Mouse (Mus musculus): ENCODE data around the gene Mapk11. TPM values are rescaled to one million over a fixed set of nuclear protein-coding genes. Genes with fewer than 3 reads are reported as not detected.

Mapk11 gene
- polyA plus RNA-seq, 2 experiments: 0.83 to 0.84 TPM

DNA sequence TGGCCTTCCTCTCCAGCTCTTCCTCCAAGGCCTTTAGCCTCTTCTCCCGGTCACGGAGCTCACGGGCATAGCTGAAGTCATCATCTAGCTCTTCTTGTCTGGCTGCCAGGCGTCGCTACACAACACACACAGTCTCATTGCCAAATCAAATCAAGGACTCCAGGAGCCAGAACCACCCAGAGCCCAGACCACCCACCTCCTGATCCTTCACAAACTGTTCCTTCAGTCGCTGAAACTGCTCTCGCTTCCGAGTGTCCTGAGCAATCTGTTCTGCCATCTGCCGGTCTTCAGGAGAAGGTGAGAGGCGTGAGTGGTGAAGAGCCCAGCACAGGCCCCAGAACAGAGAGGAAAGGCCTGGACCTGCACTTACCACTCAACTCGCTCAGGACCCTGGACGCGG is 43.4 kb downstream of the Mapk11 start:
- Histone ChIP-seq H3K36me3 (replicated peaks; ENCODE audit: control insufficient read depth, insufficient read depth, low read depth) (peaks cover 58% of the 10 kb centered on the region), H3K9ac (replicated peaks) (no peak overlapping the region), H3K4me3 (ENCODE audit: insufficient read depth in 1 of 2, low read depth in 2 of 2, low read length in 2 of 2) (no peak overlapping the region), H3K27ac (no peak overlapping the region), H3K4me1 (replicated peaks; ENCODE audit: control insufficient read depth in 2 of 2, insufficient read depth in 2 of 2, low read length in 1 of 2) (no peaks in the 10 kb centered on the region), H3K9me3 (ENCODE audit: control insufficient read depth, low read length) (no peaks in the 10 kb centered on the region), H3K4me2 (ENCODE audit: low read depth) (no peak overlapping the region), H3K27me3 (ENCODE audit: control insufficient read depth, insufficient read depth, low read length) (no peaks in the 10 kb centered on the region)
- WGBS (ENCODE audit: insufficient replicate concordance): 87% methylated on average over 13 of the region's 13 CpGs
- no peak for TF ChIP-seq CTCF (IDR thresholded peaks at IDR 0.05; ENCODE audit: low read depth)
- TF ChIP-seq EP300 (IDR thresholded peaks at IDR 0.05; ENCODE audit: low read depth): no peak
- ATAC-seq (ENCODE audit: insufficient read depth) (no peak), DNase-seq (ENCODE audit: low read depth in 3 of 3, low spot score in 3 of 3) (no peak)

DNA sequence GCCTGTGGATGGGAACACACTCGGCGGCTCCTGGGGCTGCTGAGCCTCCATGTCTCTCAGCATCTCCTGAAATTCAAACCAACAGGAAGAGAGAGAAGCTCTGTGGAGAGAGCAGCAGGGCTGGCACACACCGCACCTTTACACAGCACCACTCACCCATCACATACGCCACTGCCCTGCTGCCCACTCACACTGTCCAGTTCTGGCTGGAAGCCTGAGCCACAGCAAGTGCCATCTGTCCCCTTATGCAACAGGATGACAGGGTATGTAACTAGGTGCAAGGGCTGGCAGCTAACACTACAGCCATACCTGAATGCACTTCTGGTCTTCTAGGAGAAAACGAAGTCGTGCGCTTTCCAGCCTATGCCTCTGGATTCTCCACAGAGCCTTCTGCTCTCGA is 45.0 kb downstream of the Mapk11 start:
- no peak for TF ChIP-seq CTCF (IDR thresholded peaks at IDR 0.05; ENCODE audit: low read depth)
- no peak for TF ChIP-seq EP300 (IDR thresholded peaks at IDR 0.05; ENCODE audit: low read depth)
- no peak for ATAC-seq (ENCODE audit: insufficient read depth)
- Histone ChIP-seq H3K27me3 (ENCODE audit: control insufficient read depth, insufficient read depth, low read length) (no peaks in the 10 kb centered on the region), H3K4me2 (ENCODE audit: low read depth) (no peak overlapping the region), H3K9me3 (ENCODE audit: control insufficient read depth, low read length) (no peaks in the 10 kb centered on the region), H3K9ac (replicated peaks) (no peak overlapping the region), H3K4me1 (replicated peaks; ENCODE audit: control insufficient read depth in 2 of 2, insufficient read depth in 2 of 2, low read length in 1 of 2) (no peaks in the 10 kb centered on the region), H3K36me3 (replicated peaks; ENCODE audit: control insufficient read depth, insufficient read depth, low read depth) (peaks cover 70% of the 10 kb centered on the region), H3K27ac (no peak overlapping the region), H3K4me3 (ENCODE audit: insufficient read depth in 1 of 2, low read depth in 2 of 2, low read length in 2 of 2) (no peak overlapping the region)
- 85% methylated on average over 8 of the region's 8 CpGs for WGBS (ENCODE audit: insufficient replicate concordance)
- DNase-seq (ENCODE audit: low read depth in 3 of 3, low spot score in 3 of 3): no peak

DNA sequence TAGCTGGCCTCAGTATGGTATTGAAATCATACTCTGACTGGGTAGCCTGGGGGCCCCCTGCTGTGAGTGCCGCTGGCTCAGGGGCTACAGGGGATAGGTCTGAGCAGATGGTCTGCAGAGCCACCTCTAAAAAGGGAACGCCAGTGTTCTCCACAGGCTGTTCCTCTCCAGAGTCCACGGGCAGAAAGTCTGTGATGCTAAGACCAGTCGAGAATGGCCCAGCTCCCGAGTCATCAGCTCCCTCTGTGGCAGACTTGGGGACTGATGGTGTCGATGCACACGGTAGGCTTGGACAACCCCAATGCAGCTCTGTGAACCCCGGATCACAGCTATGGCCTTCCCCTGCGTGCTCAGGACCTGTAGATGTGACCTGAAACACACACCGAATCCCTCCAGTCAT is 45.5 kb downstream of the Mapk11 start:
- no peak overlapping the region for H3K9ac ChIP-seq (replicated peaks)
- no peak overlapping the region for H3K4me2 ChIP-seq (ENCODE audit: low read depth)
- peaks cover 72% of the 10 kb centered on the region for H3K36me3 ChIP-seq (replicated peaks; ENCODE audit: control insufficient read depth, insufficient read depth, low read depth)
- no peak for TF ChIP-seq CTCF (IDR thresholded peaks at IDR 0.05; ENCODE audit: low read depth)
- TF ChIP-seq EP300 (IDR thresholded peaks at IDR 0.05; ENCODE audit: low read depth): no peak
- H3K27ac ChIP-seq: no peak overlapping the region
- no peaks in the 10 kb centered on the region for H3K4me1 ChIP-seq (replicated peaks; ENCODE audit: control insufficient read depth in 2 of 2, insufficient read depth in 2 of 2, low read length in 1 of 2)
- no peaks in the 10 kb centered on the region for H3K9me3 ChIP-seq (ENCODE audit: control insufficient read depth, low read length)
- no peak for DNase-seq (ENCODE audit: low read depth in 3 of 3, low spot score in 3 of 3)
- H3K4me3 ChIP-seq (ENCODE audit: insufficient read depth in 1 of 2, low read depth in 2 of 2, low read length in 2 of 2): no peak overlapping the region
- H3K27me3 ChIP-seq (ENCODE audit: control insufficient read depth, insufficient read depth, low read length): no peaks in the 10 kb centered on the region
- no peak for ATAC-seq (ENCODE audit: insufficient read depth)
- WGBS (ENCODE audit: insufficient replicate concordance): 84% methylated on average over 10 of the region's 10 CpGs

DNA sequence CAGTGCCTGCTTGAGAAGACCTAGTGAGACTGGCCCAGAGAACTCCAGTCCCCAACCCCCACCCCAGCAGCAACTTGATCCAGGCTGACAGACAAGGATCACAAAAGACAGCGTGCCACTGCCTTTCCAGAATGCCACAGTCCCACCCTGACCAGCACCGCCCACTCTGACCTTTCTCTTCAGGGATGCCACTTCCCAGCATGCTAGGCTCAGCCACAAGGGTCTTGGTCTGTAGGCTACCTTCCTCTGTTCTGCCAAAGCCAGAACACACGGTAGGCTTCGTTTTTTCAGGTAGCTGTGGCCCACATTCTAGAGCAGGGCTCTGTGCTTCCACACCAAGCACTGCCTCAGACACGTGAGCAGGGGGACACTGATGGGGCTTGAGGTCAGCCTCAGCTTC is 46.8 kb downstream of the Mapk11 start:
- peaks cover 70% of the 10 kb centered on the region for H3K36me3 ChIP-seq (replicated peaks; ENCODE audit: control insufficient read depth, insufficient read depth, low read depth)
- DNase-seq (ENCODE audit: low read depth in 3 of 3, low spot score in 3 of 3) (no peak), ATAC-seq (ENCODE audit: insufficient read depth) (no peak)
- H3K4me1 ChIP-seq (replicated peaks; ENCODE audit: control insufficient read depth in 2 of 2, insufficient read depth in 2 of 2, low read length in 1 of 2): no peaks in the 10 kb centered on the region
- H3K27ac ChIP-seq: no peak overlapping the region
- no peaks in the 10 kb centered on the region for H3K9me3 ChIP-seq (ENCODE audit: control insufficient read depth, low read length)
- WGBS (ENCODE audit: insufficient replicate concordance): 71% methylated on average over 5 of the region's 5 CpGs
- no peak overlapping the region for H3K9ac ChIP-seq (replicated peaks)
- TF ChIP-seq EP300 (IDR thresholded peaks at IDR 0.05; ENCODE audit: low read depth): no peak
- no peak for TF ChIP-seq CTCF (IDR thresholded peaks at IDR 0.05; ENCODE audit: low read depth)
- no peak overlapping the region for H3K4me3 ChIP-seq (ENCODE audit: insufficient read depth in 1 of 2, low read depth in 2 of 2, low read length in 2 of 2)
- no peak overlapping the region for H3K4me2 ChIP-seq (ENCODE audit: low read depth)
- no peaks in the 10 kb centered on the region for H3K27me3 ChIP-seq (ENCODE audit: control insufficient read depth, insufficient read depth, low read length)

DNA sequence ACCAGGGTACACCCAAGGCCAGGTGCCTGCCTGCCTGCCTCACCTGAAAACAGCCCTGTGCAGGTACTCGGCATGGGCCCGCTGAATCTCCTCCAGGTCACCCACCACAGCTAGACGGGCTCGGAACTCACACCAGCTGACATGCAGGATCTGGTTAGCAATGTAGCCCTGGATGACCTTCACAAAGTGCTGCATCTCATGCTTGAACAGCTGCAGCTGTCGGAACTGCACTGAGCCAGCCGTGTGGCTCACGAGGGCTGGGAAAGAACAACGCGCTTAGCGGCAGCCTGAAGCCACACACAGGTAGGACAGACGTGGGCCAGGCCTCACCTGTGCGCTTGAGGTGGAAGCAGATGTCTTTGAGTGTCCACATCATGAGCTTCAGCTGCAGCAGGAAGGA is 48.6 kb downstream of the Mapk11 start:
- Histone ChIP-seq H3K4me3 (ENCODE audit: insufficient read depth in 1 of 2, low read depth in 2 of 2, low read length in 2 of 2) (no peak overlapping the region), H3K9ac (replicated peaks) (no peak overlapping the region), H3K9me3 (ENCODE audit: control insufficient read depth, low read length) (no peaks in the 10 kb centered on the region), H3K36me3 (replicated peaks; ENCODE audit: control insufficient read depth, insufficient read depth, low read depth) (peaks cover 63% of the 10 kb centered on the region), H3K27me3 (ENCODE audit: control insufficient read depth, insufficient read depth, low read length) (no peaks in the 10 kb centered on the region), H3K4me2 (ENCODE audit: low read depth) (no peak overlapping the region), H3K27ac (no peak overlapping the region), H3K4me1 (replicated peaks; ENCODE audit: control insufficient read depth in 2 of 2, insufficient read depth in 2 of 2, low read length in 1 of 2) (no peaks in the 10 kb centered on the region)
- 86% methylated on average over 12 of the region's 12 CpGs for whole genome bisulfite sequencing (ENCODE audit: insufficient replicate concordance)
- TF ChIP-seq CTCF (IDR thresholded peaks at IDR 0.05; ENCODE audit: low read depth): no peak
- TF ChIP-seq EP300 (IDR thresholded peaks at IDR 0.05; ENCODE audit: low read depth): no peak
- DNase-seq (ENCODE audit: low read depth in 3 of 3, low spot score in 3 of 3) (no peak), ATAC-seq (ENCODE audit: insufficient read depth) (no peak)
